In genomic region chr13:100605845-100606244, GRCm38 (mm10) we compare ENCODE assay signal across 22 mouse cellular contexts. TPM values are rescaled to one million over a fixed set of nuclear protein-coding genes. Genes with fewer than 3 reads are reported as not detected.
DNase-seq lines count a peak whose midpoint lies in the region; ATAC-seq and TF ChIP-seq lines count a peak whose summit lies in the region.
"Had no signal": no experiment of that assay in that cellular context is flagged by ENCODE, and none has a peak within 500 bp of the region (broad histone marks: within the 10 kb centered on the region; RNA-seq: fewer than 3 reads in every experiment).

No protein-coding gene starts in this region.

- peak; percentile 65 for ATAC-seq in intestine, embryonic 15.5 days
- peak; percentile 66 for ATAC-seq in intestine, embryonic 16.5 days
- ATAC-seq: forebrain, embryonic 14.5 days; forebrain, embryonic 16.5 days had no signal

- no peak for TF ChIP-seq CTCF in small intestine, adult 2 months (IDR thresholded peaks at IDR 0.05; ENCODE audit: extremely low read depth, insufficient read length, insufficient replicate concordance, low read depth, low read length)

- WGBS in intestine, embryonic 15.5 days, result 70% methylated on average over 1 of the region's 1 CpGs
- 69% methylated on average over 1 of the region's 1 CpGs for WGBS in intestine, embryonic 16.5 days
- 24% methylated on average over 1 of the region's 1 CpGs for WGBS in small intestine, adult 2 months
- 71% methylated on average over 1 of the region's 1 CpGs for WGBS in midbrain, embryonic 10.5 days

- DNase-seq in kidney, postnatal 14 days, result no peak
- no peak for DNase-seq in midbrain, embryonic 10.5 days (ENCODE audit: low spot score)
- DNase-seq: adrenal gland, adult 2 months; adrenal gland, postnatal 10 days; adrenal gland, postnatal 25 days; cerebellum, adult 11 months; cerebellum, adult 18-20 months; cerebellum, adult 8-10 months; cerebellum, adult 9-11 months; cerebellum, postnatal 14 days; cerebellum, postnatal 36 days; embryo, embryonic 11 days had no signal

- TF ChIP-seq POLR2A in small intestine, adult 2 months (IDR thresholded peaks at IDR 0.05; ENCODE audit: low read depth, low read length), result no peak

- no peak overlapping the region for H3K4me2 ChIP-seq in intestine, embryonic 15.5 days (replicated peaks)
- H3K4me2 ChIP-seq in intestine, embryonic 16.5 days (ENCODE audit: low read depth, low read length), result no peak overlapping the region
- H3K4me2 ChIP-seq: embryonic facial prominence, embryonic 13.5 days; embryonic facial prominence, embryonic 15.5 days; forebrain, embryonic 12.5 days had no signal

- H3K27ac ChIP-seq in intestine, embryonic 15.5 days, result no peak overlapping the region; the same call in 1 of the 2 replicates
- H3K27ac ChIP-seq in intestine, embryonic 16.5 days (ENCODE audit: low read length), result peak overlapping the region; percentile 72
- peak overlapping the region; percentile 91 for H3K27ac ChIP-seq in small intestine, adult 2 months (ENCODE audit: insufficient read depth, low read depth, low read length)
- no peak overlapping the region for H3K27ac ChIP-seq in midbrain, embryonic 10.5 days (replicated peaks)
- H3K27ac ChIP-seq: embryonic facial prominence, embryonic 13.5 days; embryonic facial prominence, embryonic 15.5 days; forebrain, embryonic 10.5 days; forebrain, embryonic 12.5 days had no signal

- H3K9me3 ChIP-seq in intestine, embryonic 15.5 days, result no peaks in the 10 kb centered on the region
- 0 out of 2 replicates have a peak, but pooled peaks cover 4% of the 10 kb centered on the region for H3K9me3 ChIP-seq in intestine, embryonic 16.5 days (ENCODE audit: control insufficient read depth, low read length)
- peaks cover 5% of the 10 kb centered on the region; the same call in 1 of the 2 replicates for H3K9me3 ChIP-seq in midbrain, embryonic 10.5 days (replicated peaks)
- H3K9me3 ChIP-seq: embryonic facial prominence, embryonic 15.5 days; forebrain, embryonic 12.5 days had no signal

- no peaks in the 10 kb centered on the region for H3K27me3 ChIP-seq in intestine, embryonic 15.5 days (replicated peaks)
- no peaks in the 10 kb centered on the region for H3K27me3 ChIP-seq in intestine, embryonic 16.5 days (replicated peaks; ENCODE audit: control insufficient read depth, insufficient read depth, low read length)
- H3K27me3 ChIP-seq in small intestine, adult 2 months (ENCODE audit: control insufficient read depth, insufficient read depth, low read length), result no peaks in the 10 kb centered on the region
- no peaks in the 10 kb centered on the region for H3K27me3 ChIP-seq in midbrain, embryonic 10.5 days (ENCODE audit: low read depth, poor library complexity, severe bottlenecking)
- H3K27me3 ChIP-seq: embryonic facial prominence, embryonic 13.5 days; embryonic facial prominence, embryonic 15.5 days; forebrain, embryonic 12.5 days had no signal

- H3K4me1 ChIP-seq in intestine, embryonic 15.5 days (replicated peaks), result no peaks in the 10 kb centered on the region
- peaks cover 8% of the 10 kb centered on the region for H3K4me1 ChIP-seq in intestine, embryonic 16.5 days (ENCODE audit: control insufficient read depth, insufficient read depth, low read length)
- peaks cover 18% of the 10 kb centered on the region; the same call in 1 of the 2 replicates for H3K4me1 ChIP-seq in small intestine, adult 2 months (ENCODE audit: control insufficient read depth, insufficient read depth, insufficient read length, low read length)
- peaks cover 9% of the 10 kb centered on the region for H3K4me1 ChIP-seq in midbrain, embryonic 10.5 days
- H3K4me1 ChIP-seq: embryonic facial prominence, embryonic 13.5 days; embryonic facial prominence, embryonic 15.5 days; forebrain, embryonic 12.5 days had no signal

- H3K4me3 ChIP-seq in intestine, embryonic 15.5 days (replicated peaks), result no peak overlapping the region
- H3K4me3 ChIP-seq in intestine, embryonic 16.5 days (ENCODE audit: low read length), result no peak overlapping the region
- H3K4me3 ChIP-seq in small intestine, adult 2 months (ENCODE audit: low read depth, low read length), result no peak overlapping the region
- no peak overlapping the region for H3K4me3 ChIP-seq in midbrain, embryonic 10.5 days
- H3K4me3 ChIP-seq: embryonic facial prominence, embryonic 13.5 days; embryonic facial prominence, embryonic 15.5 days; erythroblast, embryonic 14.5 days; forebrain, embryonic 10.5 days; forebrain, embryonic 12.5 days had no signal

- no peak overlapping the region for H3K9ac ChIP-seq in intestine, embryonic 15.5 days
- H3K9ac ChIP-seq in intestine, embryonic 16.5 days (ENCODE audit: low read depth, low read length), result 0 out of 2 replicates have a peak overlapping the region, but pooled peaks have one; percentile 15
- H3K9ac ChIP-seq: embryonic facial prominence, embryonic 13.5 days; embryonic facial prominence, embryonic 15.5 days; forebrain, embryonic 12.5 days had no signal

- H3K36me3 ChIP-seq in intestine, embryonic 15.5 days, result no peaks in the 10 kb centered on the region
- H3K36me3 ChIP-seq in intestine, embryonic 16.5 days (ENCODE audit: control insufficient read depth, insufficient read depth, low read length), result peaks cover 6% of the 10 kb centered on the region
- peaks cover 27% of the 10 kb centered on the region for H3K36me3 ChIP-seq in small intestine, adult 2 months (ENCODE audit: control insufficient read depth, insufficient read depth, low read length)
- H3K36me3 ChIP-seq in midbrain, embryonic 10.5 days, result no peaks in the 10 kb centered on the region
- H3K36me3 ChIP-seq: embryonic facial prominence, embryonic 13.5 days; embryonic facial prominence, embryonic 15.5 days; forebrain, embryonic 12.5 days had no signal

RNA-seq across cellular contexts. Expression of gene Marveld2, which starts 10.9 kb away (rescaled TPM):
- polyA plus RNA-seq in intestine, embryonic 15.5 days (2015; fragmentation: Nextera tagmentation; extraction: Ambion mirVana), result 27.3 and 27.4 TPM in 2 replicates
- polyA plus RNA-seq in intestine, embryonic 16.5 days (2015; fragmentation: Nextera tagmentation; extraction: Ambion mirVana), result 29.5 and 31.6 TPM in 2 replicates
- polyA plus RNA-seq in small intestine, adult 2 months (2012; rRNA removed), result 8.0 and 18.3 TPM in 2 replicates
- 2.1 and 2.3 TPM in 2 replicates for polyA plus RNA-seq in midbrain, embryonic 10.5 days (2016; fragmentation: Nextera tagmentation; extraction: Ambion mirVana)
- polyA plus RNA-seq: erythroblast, embryonic 14.5 days had no signal

RNA-seq across cellular contexts. Expression of gene Ak6, which starts 44.9 kb away (rescaled TPM):
- polyA plus RNA-seq in intestine, embryonic 15.5 days (2015; fragmentation: Nextera tagmentation; extraction: Ambion mirVana), result 258 and 271 TPM in 2 replicates
- polyA plus RNA-seq in intestine, embryonic 16.5 days (2015; fragmentation: Nextera tagmentation; extraction: Ambion mirVana), result 222 and 244 TPM in 2 replicates
- 5.5 and 10.0 TPM in 2 replicates for polyA plus RNA-seq in small intestine, adult 2 months (2012; rRNA removed)
- 342 and 358 TPM in 2 replicates for polyA plus RNA-seq in midbrain, embryonic 10.5 days (2016; fragmentation: Nextera tagmentation; extraction: Ambion mirVana)

RNA-seq across cellular contexts. Expression of gene Rad17, which starts 45.0 kb away (rescaled TPM):
- polyA plus RNA-seq in intestine, embryonic 15.5 days (2015; fragmentation: Nextera tagmentation; extraction: Ambion mirVana), result 17.1 and 19.3 TPM in 2 replicates
- 14.5 and 15.8 TPM in 2 replicates for polyA plus RNA-seq in intestine, embryonic 16.5 days (2015; fragmentation: Nextera tagmentation; extraction: Ambion mirVana)
- 0.42 and 0.75 TPM in 2 replicates for polyA plus RNA-seq in small intestine, adult 2 months (2012; rRNA removed)
- polyA plus RNA-seq in midbrain, embryonic 10.5 days (2016; fragmentation: Nextera tagmentation; extraction: Ambion mirVana), result 20.0 and 21.7 TPM in 2 replicates

RNA-seq across cellular contexts. Expression of gene Taf9, which starts 45.5 kb away (rescaled TPM):
- polyA plus RNA-seq in intestine, embryonic 15.5 days (2015; fragmentation: Nextera tagmentation; extraction: Ambion mirVana), result 5.7 and 9.1 TPM in 2 replicates
- polyA plus RNA-seq in intestine, embryonic 16.5 days (2015; fragmentation: Nextera tagmentation; extraction: Ambion mirVana), result 7.0 and 7.4 TPM in 2 replicates
- polyA plus RNA-seq in small intestine, adult 2 months (2012; rRNA removed), result 0.13 and 0.63 TPM in 2 replicates
- 20.6 and 22.1 TPM in 2 replicates for polyA plus RNA-seq in midbrain, embryonic 10.5 days (2016; fragmentation: Nextera tagmentation; extraction: Ambion mirVana)
- polyA plus RNA-seq: adrenal gland, adult 2 months had no signal

RNA-seq across cellular contexts. Expression of gene Ocln, which starts 53.3 kb away (rescaled TPM):
- 86.9 and 89.1 TPM in 2 replicates for polyA plus RNA-seq in intestine, embryonic 15.5 days (2015; fragmentation: Nextera tagmentation; extraction: Ambion mirVana)
- polyA plus RNA-seq in intestine, embryonic 16.5 days (2015; fragmentation: Nextera tagmentation; extraction: Ambion mirVana), result 96.4 and 96.9 TPM in 2 replicates
- 7.4 and 23.3 TPM in 2 replicates for polyA plus RNA-seq in small intestine, adult 2 months (2012; rRNA removed)
- polyA plus RNA-seq in midbrain, embryonic 10.5 days (2016; fragmentation: Nextera tagmentation; extraction: Ambion mirVana), result 1.2 and 1.5 TPM in 2 replicates
- polyA plus RNA-seq: erythroblast, embryonic 14.5 days had no signal

Comparison
In these comparisons a context has a peak if more than half of its experiments do, and no peak if none do; other contexts are left out.
1. H3K27ac ChIP-seq: peak in intestine, embryonic 16.5 days (single experiment) and small intestine, adult 2 months (single experiment); none in intestine, embryonic 15.5 days (single experiment) and midbrain, embryonic 10.5 days (single experiment).
2. RNA of gene Ak6, which starts 44.9 kb away (polyA plus RNA-seq): 342 to 358 TPM in midbrain, embryonic 10.5 days, 258 to 271 TPM in intestine, embryonic 15.5 days and 222 to 244 TPM in intestine, embryonic 16.5 days; 5.5 to 10.0 TPM in small intestine, adult 2 months; every median in the first group is over 10 times any median in the second.